26 mouse cellular contexts compared by ENCODE assay signal in genomic region chr13:102640171-102640570, GRCm38 (mm10).
"Had no signal": no experiment of that assay in that cellular context is flagged by ENCODE, and none has a peak within 500 bp of the region (broad histone marks: within the 10 kb centered on the region; RNA-seq: fewer than 3 reads in every experiment).

No protein-coding gene starts in this region.

- ATAC-seq: hindbrain, embryonic 16.5 days; inflammation-experienced regulatory T-cells, adult 6 months; intestine, postnatal 0 days had no signal

- H3K4me2 ChIP-seq: heart, embryonic 11.5 days; heart, embryonic 13.5 days; hindbrain, embryonic 12.5 days; hindbrain, embryonic 14.5 days; intestine, embryonic 15.5 days; kidney, embryonic 15.5 days; limb, embryonic 12.5 days had no signal

- H3K4me3 ChIP-seq: gastrocnemius, adult 2 months; heart, embryonic 13.5 days; hindbrain, embryonic 10.5 days; hindbrain, embryonic 12.5 days; intestine, embryonic 15.5 days; kidney, embryonic 15.5 days; layer of hippocampus, adult 2 months; left cerebral cortex, adult 2 months; limb, embryonic 10.5 days; limb, embryonic 12.5 days had no signal

- H3K9ac ChIP-seq: heart, embryonic 13.5 days; hindbrain, embryonic 12.5 days; hindbrain, embryonic 14.5 days; intestine, embryonic 15.5 days; kidney, embryonic 15.5 days; limb, embryonic 12.5 days had no signal

- H3K36me3 ChIP-seq: hindbrain, embryonic 10.5 days; hindbrain, embryonic 12.5 days; intestine, embryonic 15.5 days; kidney, embryonic 15.5 days; limb, embryonic 10.5 days; limb, embryonic 12.5 days had no signal

- H3K9me3 ChIP-seq: heart, embryonic 13.5 days; hindbrain, embryonic 10.5 days; intestine, embryonic 15.5 days; kidney, embryonic 15.5 days; limb, embryonic 10.5 days; limb, embryonic 12.5 days had no signal

- H3K27me3 ChIP-seq: heart, embryonic 13.5 days; hindbrain, embryonic 12.5 days; intestine, embryonic 15.5 days; kidney, embryonic 15.5 days had no signal

- DNase-seq: gastrocnemius, adult 2 months; gastrocnemius, postnatal 10 days; gastrocnemius, postnatal 25 days; heart, adult 18-20 months; heart, postnatal 10 days; heart, postnatal 4 days; kidney, adult 2 months; kidney, adult 9 months; kidney, postnatal 10 days; kidney, postnatal 25 days; kidney, postnatal 4 days; liver had no signal

- H3K27ac ChIP-seq: gastrocnemius, adult 2 months; heart, embryonic 13.5 days; hindbrain, embryonic 10.5 days; hindbrain, embryonic 12.5 days; hindbrain, embryonic 14.5 days; intestine, embryonic 15.5 days; kidney, embryonic 15.5 days; layer of hippocampus, adult 2 months; left cerebral cortex, adult 2 months; limb, embryonic 10.5 days; limb, embryonic 12.5 days had no signal

- H3K4me1 ChIP-seq: intestine, embryonic 15.5 days had no signal
